Mouse (Mus musculus): ENCODE results near the gene Grik3. TPM values are rescaled to one million over a fixed set of nuclear protein-coding genes. Genes with fewer than 3 reads are reported as not detected.

Grik3 gene
- total RNA-seq, 2 experiments from 2014 or later, result 0.05 to 0.08 TPM

- no peak for TF ChIP-seq CTCF (IDR thresholded peaks at IDR 0.05)
- no peak for DNase-seq
- Histone ChIP-seq H3K4me3 (no peak overlapping the region), H3K27ac (no peak overlapping the region)
- intact Hi-C loops (cut with DNase I), result no loop called here
Observed at GRCm38 (mm10) chr4:125497471-125497870, 7.0 kb downstream of the Grik3 start.

- intact Hi-C loops (cut with DNase I), result no loop called here
- no peak for DNase-seq
- Histone ChIP-seq H3K27ac (no peak overlapping the region), H3K4me3 (no peak overlapping the region)
- no peak for TF ChIP-seq CTCF (IDR thresholded peaks at IDR 0.05)
Observed at GRCm38 (mm10) chr4:125498866-125499265, 8.4 kb downstream of the Grik3 start.

- intact Hi-C loops (cut with DNase I), result no loop called here
- no peak for TF ChIP-seq CTCF (IDR thresholded peaks at IDR 0.05)
- Histone ChIP-seq H3K27ac (no peak overlapping the region), H3K4me3 (no peak overlapping the region)
- DNase-seq, result no peak
Observed at GRCm38 (mm10) chr4:125502861-125503260, 12.4 kb downstream of the Grik3 start.

- no peak overlapping the region for H3K27ac ChIP-seq
- intact Hi-C loops (cut with DNase I), result no loop called here
- H3K4me3 ChIP-seq, result no peak overlapping the region
- DNase-seq, result no peak
- TF ChIP-seq CTCF (IDR thresholded peaks at IDR 0.05), result no peak
Observed at GRCm38 (mm10) chr4:125512434-125512833, 21.9 kb downstream of the Grik3 start.

GRCm38 (mm10) chr4:125515646-125516045, 25.1 kb downstream of the Grik3 start:
- H3K27ac ChIP-seq, result no peak overlapping the region
- TF ChIP-seq CTCF (IDR thresholded peaks at IDR 0.05), result no peak
- intact Hi-C loops (cut with DNase I), result no loop called here
- no peak for DNase-seq
- no peak overlapping the region for H3K4me3 ChIP-seq

GRCm38 (mm10) chr4:125516612-125517011, 26.1 kb downstream of the Grik3 start:
- Histone ChIP-seq H3K4me3 (no peak overlapping the region), H3K27ac (no peak overlapping the region)
- no peak for DNase-seq
- intact Hi-C loops (cut with DNase I), result no loop called here
- TF ChIP-seq CTCF (IDR thresholded peaks at IDR 0.05), result no peak

- DNase-seq, result no peak
- intact Hi-C loops (cut with DNase I), result no loop called here
- TF ChIP-seq CTCF (IDR thresholded peaks at IDR 0.05), result no peak
- Histone ChIP-seq H3K4me3 (no peak overlapping the region), H3K27ac (no peak overlapping the region)
Observed at GRCm38 (mm10) chr4:125518861-125519260, 28.4 kb downstream of the Grik3 start.

- TF ChIP-seq CTCF (IDR thresholded peaks at IDR 0.05), result no peak
- DNase-seq, result no peak
- Histone ChIP-seq H3K27ac (no peak overlapping the region), H3K4me3 (no peak overlapping the region)
- intact Hi-C loops (cut with DNase I), result no loop called here
Observed at GRCm38 (mm10) chr4:125522931-125523330, 32.4 kb downstream of the Grik3 start.

- no peak for DNase-seq
- intact Hi-C loops (cut with DNase I), result no loop called here
- Histone ChIP-seq H3K27ac (no peak overlapping the region), H3K4me3 (no peak overlapping the region)
- no peak for TF ChIP-seq CTCF (IDR thresholded peaks at IDR 0.05)
Observed at GRCm38 (mm10) chr4:125525266-125525665, 34.8 kb downstream of the Grik3 start.

- no peak for TF ChIP-seq CTCF (IDR thresholded peaks at IDR 0.05)
- DNase-seq, result no peak
- Histone ChIP-seq H3K27ac (no peak overlapping the region), H3K4me3 (no peak overlapping the region)
- intact Hi-C loops (cut with DNase I), result no loop called here
Observed at GRCm38 (mm10) chr4:125526425-125526824, 35.9 kb downstream of the Grik3 start.

GRCm38 (mm10) chr4:125533965-125534364, 43.5 kb downstream of the Grik3 start:
- TF ChIP-seq CTCF (IDR thresholded peaks at IDR 0.05), result no peak
- intact Hi-C loops (cut with DNase I), result no loop called here
- DNase-seq, result no peak

GRCm38 (mm10) chr4:125534449-125534848, 43.9 kb downstream of the Grik3 start:
- TF ChIP-seq CTCF (IDR thresholded peaks at IDR 0.05), result no peak
- intact Hi-C loops (cut with DNase I), result no loop called here
- DNase-seq, result no peak
- Histone ChIP-seq H3K4me3 (no peak overlapping the region), H3K27ac (no peak overlapping the region)

More at GRCm38 (mm10) chr4:125533965-125534364, 43.5 kb downstream of the Grik3 start:
- Histone ChIP-seq H3K4me3 (no peak overlapping the region), H3K27ac (no peak overlapping the region)

GRCm38 (mm10) chr4:125534991-125535401, 44.5 kb downstream of the Grik3 start:
- no peak for TF ChIP-seq CTCF (IDR thresholded peaks at IDR 0.05)
- H3K27ac ChIP-seq, result no peak overlapping the region
- no peak for DNase-seq
- no peak overlapping the region for H3K4me3 ChIP-seq
- intact Hi-C loops (cut with DNase I), result no loop called here

GRCm38 (mm10) chr4:125535465-125535864, 45.0 kb downstream of the Grik3 start:
- no peak for DNase-seq
- Histone ChIP-seq H3K4me3 (no peak overlapping the region), H3K27ac (no peak overlapping the region)
- intact Hi-C loops (cut with DNase I), result no loop called here
- TF ChIP-seq CTCF (IDR thresholded peaks at IDR 0.05), result no peak

GRCm38 (mm10) chr4:125535977-125536376, 45.5 kb downstream of the Grik3 start:
- intact Hi-C loops (cut with DNase I), result no loop called here
- H3K27ac ChIP-seq, result no peak overlapping the region
- H3K4me3 ChIP-seq, result no peak overlapping the region
- no peak for TF ChIP-seq CTCF (IDR thresholded peaks at IDR 0.05)
- DNase-seq, result no peak
